Mouse (Mus musculus): ENCODE measurements around the gene Fbxw20.

DNA sequence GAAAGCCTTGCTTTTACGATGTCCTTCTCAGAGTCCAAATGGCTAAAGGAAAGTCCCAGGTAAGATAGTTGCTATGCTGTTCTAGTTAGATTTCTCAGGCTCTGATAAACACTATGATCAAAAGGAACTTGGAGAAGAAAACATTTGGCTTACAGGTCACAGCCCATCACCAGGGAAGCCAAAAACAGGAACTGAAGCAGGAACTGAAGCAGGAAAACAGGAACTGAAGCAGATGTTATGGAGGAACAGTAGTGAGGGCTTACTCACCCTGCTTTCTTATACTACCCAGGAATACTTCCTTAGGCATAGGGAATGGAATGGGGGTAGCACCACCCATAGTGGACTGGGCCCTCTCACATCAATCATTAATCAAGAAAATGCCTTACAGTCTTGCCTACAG lies 34.2 kb downstream of the Fbxw20 start:
- TF ChIP-seq CTCF (IDR thresholded peaks at IDR 0.05; ENCODE audit: low read depth) = no peak
- TF ChIP-seq EP300 (optimal IDR thresholded peaks at IDR 0.05) = no peak
